Mouse (Mus musculus): ENCODE data around the gene Lima1.

DNA sequence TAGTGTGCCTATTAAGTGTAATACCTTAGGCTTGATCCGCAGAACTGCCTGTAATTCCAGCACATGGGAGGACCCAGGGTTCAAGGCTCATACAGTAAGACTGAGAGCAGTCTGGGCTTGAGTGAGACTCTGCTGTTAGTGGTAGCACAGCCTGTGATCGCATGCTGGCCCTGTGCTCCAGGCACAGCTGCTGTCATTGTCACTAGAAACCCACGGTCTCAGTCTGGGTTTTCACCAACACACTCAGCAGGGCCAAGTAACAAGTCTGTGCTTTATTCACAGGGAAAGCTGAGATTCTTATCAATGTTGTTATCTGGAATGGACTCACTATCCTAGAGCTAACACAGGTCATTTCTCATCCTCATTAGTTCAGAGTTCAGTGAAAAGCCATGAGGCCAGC, 121.1 kb downstream of the Lima1 start:
- TF ChIP-seq CTCF (IDR thresholded peaks at IDR 0.05; ENCODE audit: extremely low read depth, insufficient read depth, low read length) (no peak), POLR2A (IDR thresholded peaks at IDR 0.05; ENCODE audit: extremely low read depth, insufficient read depth, low read length) (no peak)

Data from cortical plate, adult 2 months (tissue).